Mouse (Mus musculus): ENCODE data around the gene Bcl11b. TPM values are rescaled to one million over a fixed set of nuclear protein-coding genes. Genes with fewer than 3 reads are reported as not detected.

Bcl11b gene
- polyA plus RNA-seq, 1 experiment from 2014 or later, result 2.6 TPM

DNA sequence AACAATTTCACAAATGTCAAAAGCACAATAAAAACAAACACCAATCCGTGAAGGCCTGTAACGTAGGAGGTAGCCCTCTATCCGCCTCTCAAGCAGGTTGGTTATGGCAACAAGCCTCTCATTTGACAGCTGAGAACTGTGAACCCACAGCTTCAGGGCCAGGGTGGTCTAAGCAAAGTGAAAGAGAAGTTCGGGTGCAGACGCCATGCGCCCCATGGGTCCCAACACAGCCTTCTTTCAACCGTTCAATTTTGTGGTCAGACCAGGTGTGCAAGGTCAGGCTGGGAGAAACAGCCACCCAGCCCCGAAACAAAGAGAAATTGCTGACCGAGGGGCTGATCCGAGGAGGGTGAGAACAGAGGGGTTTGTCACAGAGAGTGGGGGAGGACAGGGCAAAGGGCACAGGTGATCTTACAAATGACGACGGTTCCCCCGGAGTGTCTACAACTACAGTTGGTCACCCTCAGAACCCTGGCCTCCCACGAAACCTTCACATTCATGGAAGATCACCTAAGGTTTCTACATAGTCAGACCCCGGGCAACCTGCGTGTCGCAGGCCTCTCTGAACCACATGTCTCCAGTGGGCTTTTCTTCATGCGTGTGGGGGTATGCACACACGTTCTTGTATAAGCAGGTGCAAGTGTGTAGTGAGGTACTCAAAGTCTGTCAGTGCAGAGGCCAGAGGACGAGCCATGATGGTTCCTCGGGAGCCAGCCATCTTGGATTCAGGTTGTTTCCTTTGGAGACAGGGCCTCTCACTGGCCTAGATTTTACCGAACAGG lies 77.1 kb downstream of the Bcl11b start:
- no peaks in the 10 kb centered on the region for H3K36me3 ChIP-seq (ENCODE audit: control insufficient read depth, insufficient read depth, low read length)
- WGBS, result 87% methylated on average over 22 of the region's 22 CpGs

DNA sequence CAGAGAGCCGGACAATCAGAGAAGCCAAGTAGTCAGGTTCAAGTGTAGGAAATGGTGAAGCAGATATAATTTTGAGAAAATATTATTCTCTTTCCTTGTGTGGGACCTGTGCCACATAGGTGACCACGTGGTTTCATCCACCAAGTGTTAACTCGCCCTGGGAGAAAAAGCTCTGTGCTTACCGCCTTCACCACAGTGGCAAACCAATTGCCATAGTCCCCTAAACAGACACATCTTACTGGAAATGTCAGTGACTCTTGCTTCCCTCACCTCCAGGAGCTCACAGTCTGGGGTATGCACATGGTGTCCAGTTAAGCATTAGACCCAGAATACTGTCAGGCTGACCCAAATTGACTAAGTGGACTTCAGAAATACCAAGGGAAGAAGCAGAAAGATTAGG lies 78.7 kb downstream of the Bcl11b start:
- Histone ChIP-seq H3K27me3 (ENCODE audit: control insufficient read depth, insufficient read depth, low read length) (no peaks in the 10 kb centered on the region), H3K27ac (ENCODE audit: low read length) (no peak overlapping the region), H3K9me3 (replicated peaks; ENCODE audit: control insufficient read depth, low read length) (no peaks in the 10 kb centered on the region), H3K36me3 (ENCODE audit: control insufficient read depth, insufficient read depth, low read length) (no peaks in the 10 kb centered on the region), H3K9ac (ENCODE audit: low read length) (no peak overlapping the region), H3K4me2 (ENCODE audit: low read depth, low read length) (no peak overlapping the region), H3K4me1 (ENCODE audit: control insufficient read depth, insufficient read depth, low read length) (peaks cover 2% of the 10 kb centered on the region; the same call in 1 of the 2 replicates), H3K4me3 (replicated peaks; ENCODE audit: low read length) (no peak overlapping the region)
- WGBS, result 83% methylated on average over 4 of the region's 4 CpGs
- ATAC-seq (ENCODE audit: insufficient read depth, low FRiP score), result no peak

More for the DNA sequence above, 77.1 kb downstream of the Bcl11b start:
- Histone ChIP-seq H3K27ac (ENCODE audit: low read length) (no peak overlapping the region), H3K4me3 (replicated peaks; ENCODE audit: low read length) (no peak overlapping the region), H3K9ac (ENCODE audit: low read length) (no peak overlapping the region), H3K4me1 (ENCODE audit: control insufficient read depth, insufficient read depth, low read length) (peaks cover 9% of the 10 kb centered on the region), H3K9me3 (replicated peaks; ENCODE audit: control insufficient read depth, low read length) (no peaks in the 10 kb centered on the region), H3K27me3 (ENCODE audit: control insufficient read depth, insufficient read depth, low read length) (no peaks in the 10 kb centered on the region), H3K4me2 (ENCODE audit: low read depth, low read length) (no peak overlapping the region)
- no peak for ATAC-seq (ENCODE audit: insufficient read depth, low FRiP score)

DNA sequence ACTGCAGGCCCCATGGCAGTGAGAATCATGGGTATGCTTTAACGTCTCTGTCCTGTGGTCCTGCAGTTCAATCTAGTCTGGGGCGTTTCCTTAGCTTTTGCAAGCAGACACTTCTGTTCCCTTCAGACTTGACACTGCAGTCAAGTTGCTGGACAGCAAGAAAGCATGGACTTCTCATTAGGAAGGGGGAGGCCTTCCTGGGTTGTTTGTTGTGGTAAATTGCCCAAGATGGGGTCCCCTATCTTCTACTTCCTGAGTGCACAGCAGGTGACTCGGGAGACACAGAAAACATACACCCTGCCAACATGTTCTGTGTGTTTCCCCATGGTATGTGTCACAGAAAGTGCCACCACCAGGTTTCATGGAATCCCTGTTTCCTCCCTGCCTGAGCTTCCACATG lies 79.4 kb downstream of the Bcl11b start:
- Histone ChIP-seq H3K36me3 (ENCODE audit: control insufficient read depth, insufficient read depth, low read length) (no peaks in the 10 kb centered on the region), H3K27ac (ENCODE audit: low read length) (no peak overlapping the region), H3K4me3 (replicated peaks; ENCODE audit: low read length) (no peak overlapping the region), H3K4me1 (ENCODE audit: control insufficient read depth, insufficient read depth, low read length) (peaks cover 2% of the 10 kb centered on the region; the same call in 1 of the 2 replicates), H3K9me3 (replicated peaks; ENCODE audit: control insufficient read depth, low read length) (no peaks in the 10 kb centered on the region), H3K9ac (ENCODE audit: low read length) (no peak overlapping the region), H3K4me2 (ENCODE audit: low read depth, low read length) (no peak overlapping the region), H3K27me3 (ENCODE audit: control insufficient read depth, insufficient read depth, low read length) (no peaks in the 10 kb centered on the region)
- 56% methylated on average over 3 of the region's 3 CpGs for WGBS
- ATAC-seq (ENCODE audit: insufficient read depth, low FRiP score), result no peak

DNA sequence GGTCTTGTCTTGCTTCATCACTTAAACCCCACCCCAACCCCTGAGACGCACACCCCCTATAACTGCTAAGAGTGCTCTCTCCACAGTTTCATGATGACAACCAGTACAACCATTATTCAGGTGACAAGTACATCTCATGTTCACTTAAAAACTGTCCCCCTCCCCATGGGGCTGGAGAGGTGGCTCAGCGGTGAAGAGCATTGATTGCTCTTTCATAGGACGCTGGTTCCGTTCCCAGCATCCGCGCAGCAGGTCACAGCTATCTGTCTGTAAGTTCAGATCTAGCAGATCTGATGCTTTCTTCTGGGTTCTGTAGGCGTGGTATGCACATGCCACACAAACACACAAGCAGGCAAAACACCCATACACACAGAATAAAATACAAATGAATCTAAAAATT lies 81.2 kb downstream of the Bcl11b start:
- Histone ChIP-seq H3K36me3 (ENCODE audit: control insufficient read depth, insufficient read depth, low read length) (no peaks in the 10 kb centered on the region), H3K4me3 (replicated peaks; ENCODE audit: low read length) (no peak overlapping the region), H3K4me1 (ENCODE audit: control insufficient read depth, insufficient read depth, low read length) (no peaks in the 10 kb centered on the region), H3K9me3 (replicated peaks; ENCODE audit: control insufficient read depth, low read length) (no peaks in the 10 kb centered on the region), H3K9ac (ENCODE audit: low read length) (no peak overlapping the region), H3K27ac (ENCODE audit: low read length) (no peak overlapping the region), H3K27me3 (ENCODE audit: control insufficient read depth, insufficient read depth, low read length) (no peaks in the 10 kb centered on the region), H3K4me2 (ENCODE audit: low read depth, low read length) (no peak overlapping the region)
- 95% methylated on average over 7 of the region's 7 CpGs for WGBS
- ATAC-seq (ENCODE audit: insufficient read depth, low FRiP score), result no peak

DNA sequence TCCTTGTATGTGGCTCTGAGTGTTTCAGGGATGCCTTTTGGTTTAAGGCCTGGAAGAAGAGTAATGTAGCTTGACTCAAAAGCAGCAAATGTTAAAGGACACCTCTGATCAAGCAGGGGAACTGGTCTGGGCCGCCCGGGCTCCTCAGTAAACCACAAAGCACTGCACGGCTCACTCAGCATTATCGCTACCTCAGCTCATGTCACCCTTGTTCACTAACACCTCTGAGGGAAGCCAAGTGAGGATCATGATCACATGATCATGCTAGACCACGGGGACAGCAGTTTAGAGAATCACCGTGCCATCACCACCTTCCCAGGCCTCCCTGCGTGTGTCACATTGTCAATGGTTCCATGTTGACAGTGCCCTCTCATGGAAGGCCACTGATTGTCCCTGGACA lies 81.8 kb downstream of the Bcl11b start:
- H3K4me1 ChIP-seq (ENCODE audit: control insufficient read depth, insufficient read depth, low read length), result no peaks in the 10 kb centered on the region
- no peak overlapping the region for H3K27ac ChIP-seq (ENCODE audit: low read length)
- H3K4me2 ChIP-seq (ENCODE audit: low read depth, low read length), result no peak overlapping the region
- H3K36me3 ChIP-seq (ENCODE audit: control insufficient read depth, insufficient read depth, low read length), result peaks cover 6% of the 10 kb centered on the region
- ATAC-seq (ENCODE audit: insufficient read depth, low FRiP score), result no peak
- H3K9me3 ChIP-seq (replicated peaks; ENCODE audit: control insufficient read depth, low read length), result peaks cover 3% of the 10 kb centered on the region; the same call in 1 of the 2 replicates
- H3K4me3 ChIP-seq (replicated peaks; ENCODE audit: low read length), result no peak overlapping the region
- no peak overlapping the region for H3K9ac ChIP-seq (ENCODE audit: low read length)
- 90% methylated on average over 7 of the region's 7 CpGs for WGBS
- no peaks in the 10 kb centered on the region for H3K27me3 ChIP-seq (ENCODE audit: control insufficient read depth, insufficient read depth, low read length)

DNA sequence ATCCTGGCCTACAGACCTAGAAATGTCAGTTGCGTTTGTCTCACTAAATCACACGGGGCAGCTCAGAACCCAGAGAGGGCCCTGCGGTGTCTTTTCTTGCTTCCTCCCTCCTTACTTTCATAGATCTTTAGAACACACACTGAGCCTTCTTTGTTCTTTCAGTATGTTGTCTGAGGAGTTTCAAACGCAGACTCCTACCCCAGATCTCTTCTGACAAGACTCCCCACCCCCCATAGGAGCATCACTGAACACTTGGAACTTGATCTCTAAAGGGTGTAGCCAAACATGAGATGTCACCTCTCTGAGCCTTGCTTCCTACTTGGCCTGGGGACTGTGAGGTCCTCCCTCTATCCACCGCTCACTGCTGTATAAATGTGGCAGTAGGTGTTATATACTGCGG lies 82.2 kb downstream of the Bcl11b start:
- no peak for ATAC-seq (ENCODE audit: insufficient read depth, low FRiP score)
- WGBS, result 67% methylated on average over 6 of the region's 6 CpGs
- Histone ChIP-seq H3K9me3 (replicated peaks; ENCODE audit: control insufficient read depth, low read length) (peaks cover 7% of the 10 kb centered on the region; the same call in 1 of the 2 replicates), H3K36me3 (ENCODE audit: control insufficient read depth, insufficient read depth, low read length) (peaks cover 10% of the 10 kb centered on the region), H3K4me1 (ENCODE audit: control insufficient read depth, insufficient read depth, low read length) (no peaks in the 10 kb centered on the region), H3K4me3 (replicated peaks; ENCODE audit: low read length) (no peak overlapping the region), H3K27ac (ENCODE audit: low read length) (no peak overlapping the region), H3K9ac (ENCODE audit: low read length) (no peak overlapping the region), H3K27me3 (ENCODE audit: control insufficient read depth, insufficient read depth, low read length) (no peaks in the 10 kb centered on the region), H3K4me2 (ENCODE audit: low read depth, low read length) (no peak overlapping the region)

DNA sequence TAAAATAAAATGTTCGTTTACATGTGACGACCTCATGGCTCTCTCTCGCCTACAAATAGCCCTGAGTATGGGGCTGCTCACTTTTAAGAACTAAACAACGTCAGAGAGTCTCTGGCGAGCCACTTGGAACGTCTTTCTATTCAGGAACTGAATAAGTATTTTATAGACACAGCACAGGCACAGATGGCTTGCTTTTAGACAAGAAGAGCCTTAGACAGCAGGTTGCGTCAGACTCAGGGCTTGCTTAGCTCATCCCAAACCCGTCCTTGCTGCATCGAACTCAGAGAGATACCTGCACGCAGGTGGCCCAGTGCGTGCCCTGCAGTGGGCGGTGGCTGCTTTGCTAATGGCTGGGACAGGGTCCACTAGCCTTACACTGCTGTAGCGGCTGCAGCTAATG lies 82.7 kb downstream of the Bcl11b start:
- Histone ChIP-seq H3K4me2 (ENCODE audit: low read depth, low read length) (no peak overlapping the region), H3K36me3 (ENCODE audit: control insufficient read depth, insufficient read depth, low read length) (peaks cover 15% of the 10 kb centered on the region), H3K27me3 (ENCODE audit: control insufficient read depth, insufficient read depth, low read length) (no peaks in the 10 kb centered on the region), H3K27ac (ENCODE audit: low read length) (no peak overlapping the region), H3K9me3 (replicated peaks; ENCODE audit: control insufficient read depth, low read length) (peaks cover 9% of the 10 kb centered on the region; the same call in 1 of the 2 replicates), H3K9ac (ENCODE audit: low read length) (no peak overlapping the region), H3K4me3 (replicated peaks; ENCODE audit: low read length) (no peak overlapping the region), H3K4me1 (ENCODE audit: control insufficient read depth, insufficient read depth, low read length) (no peaks in the 10 kb centered on the region)
- WGBS, result 56% methylated on average over 13 of the region's 13 CpGs
- ATAC-seq (ENCODE audit: insufficient read depth, low FRiP score), result peak; percentile 42; the same call in 1 of the 2 replicates

DNA sequence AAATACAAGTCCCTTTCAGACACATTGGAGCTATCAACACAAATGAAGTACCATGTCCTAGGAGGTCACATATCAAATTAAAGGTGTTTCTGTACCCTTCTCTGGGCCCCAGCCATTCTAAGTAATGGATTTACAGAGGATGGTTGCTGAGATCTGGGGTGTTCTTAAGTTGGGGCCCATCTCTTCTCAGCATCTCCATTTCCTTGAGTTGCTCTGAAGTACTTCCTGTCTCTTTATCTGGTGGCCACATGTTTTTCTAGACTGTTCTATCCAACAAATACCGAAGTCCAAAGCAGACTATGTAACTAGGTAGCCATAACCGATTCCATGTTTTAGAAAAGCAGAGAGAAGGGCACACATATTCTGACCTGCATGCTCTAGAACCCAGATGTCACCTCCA lies 83.3 kb downstream of the Bcl11b start:
- no peak overlapping the region for H3K27ac ChIP-seq (ENCODE audit: low read length)
- H3K9ac ChIP-seq (ENCODE audit: low read length), result no peak overlapping the region
- no peak overlapping the region for H3K4me3 ChIP-seq (replicated peaks; ENCODE audit: low read length)
- ATAC-seq (ENCODE audit: insufficient read depth, low FRiP score), result no peak
- no peaks in the 10 kb centered on the region for H3K27me3 ChIP-seq (ENCODE audit: control insufficient read depth, insufficient read depth, low read length)
- peaks cover 9% of the 10 kb centered on the region; the same call in 1 of the 2 replicates for H3K9me3 ChIP-seq (replicated peaks; ENCODE audit: control insufficient read depth, low read length)
- H3K4me1 ChIP-seq (ENCODE audit: control insufficient read depth, insufficient read depth, low read length), result no peaks in the 10 kb centered on the region
- H3K4me2 ChIP-seq (ENCODE audit: low read depth, low read length), result no peak overlapping the region
- 81% methylated on average over 2 of the region's 2 CpGs for WGBS
- H3K36me3 ChIP-seq (ENCODE audit: control insufficient read depth, insufficient read depth, low read length), result peaks cover 20% of the 10 kb centered on the region

DNA sequence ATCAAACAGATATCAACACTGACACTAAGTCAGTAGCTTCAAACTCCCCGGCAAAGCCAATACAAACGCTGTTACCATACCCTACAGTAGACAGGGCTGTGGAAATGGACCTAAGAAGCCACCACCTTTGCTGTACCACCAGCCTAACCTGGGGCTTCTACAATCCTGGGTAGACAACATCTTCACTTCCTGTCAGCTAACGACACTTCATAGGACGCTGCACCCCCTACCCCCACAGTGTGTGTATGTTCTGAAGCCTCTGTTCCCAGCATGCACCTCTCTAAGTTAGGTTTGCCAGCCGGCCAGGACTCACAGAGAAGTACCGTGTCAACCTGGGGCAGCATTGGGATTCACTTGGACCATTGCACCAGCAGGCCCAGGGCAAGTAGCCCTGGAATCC lies 84.6 kb downstream of the Bcl11b start:
- Histone ChIP-seq H3K27ac (ENCODE audit: low read length) (no peak overlapping the region), H3K27me3 (ENCODE audit: control insufficient read depth, insufficient read depth, low read length) (no peaks in the 10 kb centered on the region), H3K4me1 (ENCODE audit: control insufficient read depth, insufficient read depth, low read length) (no peaks in the 10 kb centered on the region), H3K36me3 (ENCODE audit: control insufficient read depth, insufficient read depth, low read length) (peaks cover 20% of the 10 kb centered on the region), H3K9ac (ENCODE audit: low read length) (no peak overlapping the region), H3K4me2 (ENCODE audit: low read depth, low read length) (no peak overlapping the region), H3K9me3 (replicated peaks; ENCODE audit: control insufficient read depth, low read length) (peaks cover 9% of the 10 kb centered on the region; the same call in 1 of the 2 replicates), H3K4me3 (replicated peaks; ENCODE audit: low read length) (no peak overlapping the region)
- WGBS, result 92% methylated on average over 6 of the region's 6 CpGs
- ATAC-seq (ENCODE audit: insufficient read depth, low FRiP score), result no peak

Measured in stomach, embryonic 16.5 days (tissue).